Mouse (Mus musculus): ENCODE measurements around the gene Gipr. TPM values are rescaled to one million over a fixed set of nuclear protein-coding genes. Genes with fewer than 3 reads are reported as not detected.
A peak's percentile ranks its signal among the peaks of the same experiment; 100 is the strongest.

Gipr gene
- total RNA-seq, 1 experiment, result 1.5 TPM

DNA sequence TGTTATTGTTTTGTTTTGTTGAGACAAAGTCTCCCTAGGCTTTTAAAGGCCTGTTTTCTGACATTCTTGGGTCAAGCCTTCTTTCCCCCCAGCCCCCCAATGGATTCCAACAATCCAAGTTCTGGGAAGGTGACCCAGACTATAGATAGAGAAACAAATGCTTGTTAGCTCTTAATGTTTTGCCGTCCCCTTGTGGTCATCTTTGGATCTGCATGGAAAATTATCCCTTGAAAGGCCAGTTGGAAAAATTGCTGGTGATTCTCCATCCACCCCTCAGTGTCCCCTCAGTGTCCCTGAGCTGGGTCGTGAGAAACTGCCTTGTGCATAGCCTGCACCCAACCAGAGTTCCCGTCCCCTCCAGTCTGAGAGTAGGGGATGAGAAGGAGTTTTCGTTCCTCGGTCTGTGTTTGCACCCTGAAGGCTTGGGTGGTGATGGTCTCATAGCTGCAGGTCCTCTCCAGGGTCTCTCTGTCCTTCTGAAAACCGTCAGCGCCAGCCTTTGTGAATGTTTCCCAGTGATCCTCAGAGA lies 43.1 kb upstream of the Gipr start:
- no peak for TF ChIP-seq MAFK (IDR thresholded peaks at IDR 0.05; ENCODE audit: insufficient read depth, low read depth, low read length)
- no peak for TF ChIP-seq HCFC1 (IDR thresholded peaks at IDR 0.05; ENCODE audit: borderline replicate concordance, insufficient read depth, low read length)
- TF ChIP-seq ZNF384 (IDR thresholded peaks at IDR 0.05; ENCODE audit: low read depth, low read length), result no peak
- no peak for TF ChIP-seq CHD2 (IDR thresholded peaks at IDR 0.05; ENCODE audit: low read depth, low read length)
- no peak for TF ChIP-seq ZC3H11A (IDR thresholded peaks at IDR 0.05; ENCODE audit: borderline replicate concordance, low read depth, low read length)
- peaks cover 1% of the 10 kb centered on the region; the same call in 1 of the 2 replicates for H3K36me3 ChIP-seq (ENCODE audit: control insufficient read depth, insufficient read depth, low read length, poor library complexity, severe bottlenecking)
- no peak overlapping the region for H3K4me3 ChIP-seq (ENCODE audit: insufficient read depth in 1 of 2, low read depth in 1 of 2, low read length in 2 of 2, poor library complexity in 1 of 2, severe bottlenecking in 1 of 2)
- no peaks in the 10 kb centered on the region for H3K9me3 ChIP-seq (ENCODE audit: control insufficient read depth, insufficient read depth, low read depth, low read length)
- H3K9ac ChIP-seq (ENCODE audit: insufficient read depth, low read depth, low read length, poor library complexity, severe bottlenecking), result no peak overlapping the region
- peaks cover 2 to 13% of the 10 kb centered on the region in 2 experiments; a peak in 3 of 4 replicates for H3K4me1 ChIP-seq (ENCODE audit: control insufficient read depth in 2 of 2, insufficient read depth in 2 of 2, low read length in 2 of 2, poor library complexity in 1 of 2)
- peak overlapping the region; percentile 67 for H3K27ac ChIP-seq (ENCODE audit: insufficient read depth, low read depth, low read length, poor library complexity, severe bottlenecking)
- in situ Hi-C loops (cut with MboI; ENCODE audit: low sequenced_read_pairs in 2 of 2, unreplicated experiment in 2 of 2), result no loop called here
- DNase-seq (ENCODE audit: low read depth, low spot score), result peak; percentile 69

DNA sequence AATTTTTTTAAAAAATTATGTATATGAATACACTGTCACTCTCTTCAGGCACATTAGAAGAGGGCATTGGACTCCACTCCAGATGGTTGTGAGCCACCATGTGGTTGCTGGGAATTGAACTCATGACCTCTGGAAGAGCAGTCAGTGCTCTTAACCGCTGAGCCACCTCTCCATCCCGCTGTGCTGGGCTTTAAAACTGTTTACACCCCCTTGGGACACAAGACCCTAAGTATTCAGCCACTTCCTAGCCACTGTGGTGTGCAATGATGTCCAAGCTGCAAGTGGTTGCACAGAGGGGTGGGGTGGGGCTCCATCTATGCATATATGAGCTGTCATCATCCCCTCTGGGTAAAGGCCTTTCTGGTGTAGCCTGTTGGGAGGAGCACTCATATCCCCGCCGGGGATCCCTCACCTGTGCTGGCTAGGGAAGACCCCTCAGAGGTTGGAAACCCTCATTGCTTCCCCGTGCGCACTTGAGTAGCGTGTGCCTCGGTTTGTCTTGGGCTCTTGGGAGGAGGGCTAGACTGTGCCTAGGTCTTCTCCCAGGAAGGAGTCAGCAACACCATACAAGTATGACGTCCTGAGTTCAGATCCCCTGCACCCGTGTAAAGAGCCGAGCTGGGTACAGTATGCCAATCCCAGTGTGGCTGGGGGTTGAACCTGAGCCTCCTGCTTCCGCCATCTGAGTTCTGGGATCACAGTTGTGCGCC lies 42.4 kb upstream of the Gipr start:
- TF ChIP-seq MAFK (IDR thresholded peaks at IDR 0.05; ENCODE audit: insufficient read depth, low read depth, low read length) (no peak), CHD2 (IDR thresholded peaks at IDR 0.05; ENCODE audit: low read depth, low read length) (no peak), ZC3H11A (IDR thresholded peaks at IDR 0.05; ENCODE audit: borderline replicate concordance, low read depth, low read length) (no peak), HCFC1 (IDR thresholded peaks at IDR 0.05; ENCODE audit: borderline replicate concordance, insufficient read depth, low read length) (no peak), ZNF384 (IDR thresholded peaks at IDR 0.05; ENCODE audit: low read depth, low read length) (no peak)

DNA sequence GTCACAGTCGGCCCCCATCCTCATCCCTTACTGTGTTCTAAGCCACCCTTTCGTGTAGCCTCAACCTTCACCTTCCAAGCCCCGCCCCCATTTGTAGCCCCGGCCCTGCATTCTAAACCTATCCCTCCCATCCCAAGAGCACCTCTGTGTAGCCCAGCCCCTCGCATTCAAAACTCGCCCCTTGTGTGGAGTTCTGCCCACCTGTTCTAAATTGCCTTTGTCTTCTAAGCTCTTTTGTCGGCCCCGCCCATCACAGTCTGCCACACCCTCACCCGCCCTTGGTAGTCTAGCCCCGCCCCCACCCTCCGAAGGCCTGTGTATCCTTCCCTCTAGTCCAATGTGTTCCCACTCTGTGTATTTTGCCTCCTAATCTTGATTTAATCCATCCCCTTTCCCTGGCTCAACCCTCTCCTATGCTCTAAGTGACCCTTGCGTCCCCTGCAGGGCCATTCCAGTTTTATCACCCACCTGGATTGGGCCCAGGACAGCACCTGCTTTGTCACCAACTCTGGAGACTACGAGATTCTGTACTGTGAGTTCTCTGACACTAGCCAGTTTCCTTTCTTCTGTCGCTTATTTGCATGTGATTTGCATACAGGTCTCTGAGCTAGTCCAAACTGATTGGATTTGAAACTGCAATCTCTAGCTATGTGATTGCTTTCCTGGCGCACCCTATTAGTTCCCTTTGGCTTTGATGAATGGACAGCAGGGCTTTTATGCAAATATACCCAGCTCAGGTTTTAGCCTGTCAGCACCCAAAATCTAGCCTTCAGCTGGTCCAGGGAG lies 36.3 kb upstream of the Gipr start:
- in situ Hi-C loops (cut with MboI; ENCODE audit: low sequenced_read_pairs in 2 of 2, unreplicated experiment in 2 of 2), result no loop called here
- TF ChIP-seq CHD2 (IDR thresholded peaks at IDR 0.05; ENCODE audit: low read depth, low read length) (no peak), ZNF384 (IDR thresholded peaks at IDR 0.05; ENCODE audit: low read depth, low read length) (no peak), ZC3H11A (IDR thresholded peaks at IDR 0.05; ENCODE audit: borderline replicate concordance, low read depth, low read length) (no peak), MAFK (IDR thresholded peaks at IDR 0.05; ENCODE audit: insufficient read depth, low read depth, low read length) (no peak), HCFC1 (IDR thresholded peaks at IDR 0.05; ENCODE audit: borderline replicate concordance, insufficient read depth, low read length) (no peak)
- peaks cover 7% of the 10 kb centered on the region; the same call in 1 of the 2 replicates for H3K36me3 ChIP-seq (ENCODE audit: control insufficient read depth, insufficient read depth, low read length, poor library complexity, severe bottlenecking)
- H3K4me3 ChIP-seq (ENCODE audit: insufficient read depth in 1 of 2, low read depth in 1 of 2, low read length in 2 of 2, poor library complexity in 1 of 2, severe bottlenecking in 1 of 2), result peak overlapping the region; percentile 2 to 64; a peak in 3 of 4 replicates
- H3K27ac ChIP-seq (ENCODE audit: insufficient read depth, low read depth, low read length, poor library complexity, severe bottlenecking), result peak overlapping the region; percentile 78
- DNase-seq (ENCODE audit: low read depth, low spot score), result peak; percentile 87
- H3K9ac ChIP-seq (ENCODE audit: insufficient read depth, low read depth, low read length, poor library complexity, severe bottlenecking), result no peak overlapping the region; the same call in 1 of the 2 replicates
- H3K9me3 ChIP-seq (ENCODE audit: control insufficient read depth, insufficient read depth, low read depth, low read length), result no peaks in the 10 kb centered on the region
- H3K4me1 ChIP-seq (ENCODE audit: control insufficient read depth in 2 of 2, insufficient read depth in 2 of 2, low read length in 2 of 2, poor library complexity in 1 of 2), result peaks cover 3 to 18% of the 10 kb centered on the region in 2 experiments; a peak in 3 of 4 replicates

More for the DNA sequence above, 42.4 kb upstream of the Gipr start:
- Histone ChIP-seq H3K9me3 (ENCODE audit: control insufficient read depth, insufficient read depth, low read depth, low read length) (no peaks in the 10 kb centered on the region), H3K9ac (ENCODE audit: insufficient read depth, low read depth, low read length, poor library complexity, severe bottlenecking) (no peak overlapping the region), H3K27ac (ENCODE audit: insufficient read depth, low read depth, low read length, poor library complexity, severe bottlenecking) (peak overlapping the region; percentile 67), H3K4me3 (ENCODE audit: insufficient read depth in 1 of 2, low read depth in 1 of 2, low read length in 2 of 2, poor library complexity in 1 of 2, severe bottlenecking in 1 of 2) (no peak overlapping the region; a peak in 2 of 4 replicates), H3K4me1 (ENCODE audit: control insufficient read depth in 2 of 2, insufficient read depth in 2 of 2, low read length in 2 of 2, poor library complexity in 1 of 2) (peaks cover 2 to 12% of the 10 kb centered on the region in 2 experiments; a peak in 3 of 4 replicates), H3K36me3 (ENCODE audit: control insufficient read depth, insufficient read depth, low read length, poor library complexity, severe bottlenecking) (peaks cover 5% of the 10 kb centered on the region; the same call in 1 of the 2 replicates)
- no peak for DNase-seq (ENCODE audit: low read depth, low spot score)
- in situ Hi-C loops (cut with MboI; ENCODE audit: low sequenced_read_pairs in 2 of 2, unreplicated experiment in 2 of 2), result no loop called here

DNA sequence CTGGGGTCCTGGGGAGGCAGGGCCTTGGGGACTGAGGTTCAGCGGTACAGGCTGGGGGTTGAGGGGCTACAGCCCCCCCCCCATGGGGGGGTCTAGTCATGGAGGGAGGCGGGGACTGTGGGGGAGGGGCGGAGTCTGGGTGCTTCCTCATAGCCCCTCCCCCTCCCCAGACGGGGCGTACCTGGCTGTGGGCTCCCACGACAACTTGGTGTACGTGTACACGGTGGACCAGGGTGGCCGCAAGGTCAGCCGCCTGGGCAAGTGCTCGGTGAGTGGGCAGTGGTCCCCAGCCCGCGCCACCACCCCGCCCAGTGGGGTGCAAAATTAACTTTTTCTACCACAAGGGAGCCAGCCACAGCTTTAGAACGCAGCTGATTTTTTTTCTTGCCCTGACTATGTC lies 35.7 kb upstream of the Gipr start:
- Histone ChIP-seq H3K27ac (ENCODE audit: insufficient read depth, low read depth, low read length, poor library complexity, severe bottlenecking) (peak overlapping the region; percentile 54), H3K9ac (ENCODE audit: insufficient read depth, low read depth, low read length, poor library complexity, severe bottlenecking) (0 out of 2 replicates have a peak overlapping the region, but pooled peaks have one; percentile 8), H3K4me1 (ENCODE audit: control insufficient read depth in 2 of 2, insufficient read depth in 2 of 2, low read length in 2 of 2, poor library complexity in 1 of 2) (peaks cover 3 to 18% of the 10 kb centered on the region in 2 experiments; a peak in 3 of 4 replicates), H3K4me3 (ENCODE audit: insufficient read depth in 1 of 2, low read depth in 1 of 2, low read length in 2 of 2, poor library complexity in 1 of 2, severe bottlenecking in 1 of 2) (peak overlapping the region; percentile 2 to 64; a peak in 3 of 4 replicates), H3K36me3 (ENCODE audit: control insufficient read depth, insufficient read depth, low read length, poor library complexity, severe bottlenecking) (peaks cover 7% of the 10 kb centered on the region; the same call in 1 of the 2 replicates), H3K9me3 (ENCODE audit: control insufficient read depth, insufficient read depth, low read depth, low read length) (no peaks in the 10 kb centered on the region)
- no peak for DNase-seq (ENCODE audit: low read depth, low spot score)
- in situ Hi-C loops (cut with MboI; ENCODE audit: low sequenced_read_pairs in 2 of 2, unreplicated experiment in 2 of 2), result no loop called here
- TF ChIP-seq ZNF384 (IDR thresholded peaks at IDR 0.05; ENCODE audit: low read depth, low read length), result no peak
- TF ChIP-seq ZC3H11A (IDR thresholded peaks at IDR 0.05; ENCODE audit: borderline replicate concordance, low read depth, low read length), result no peak
- TF ChIP-seq MAFK (IDR thresholded peaks at IDR 0.05; ENCODE audit: insufficient read depth, low read depth, low read length), result no peak
- TF ChIP-seq CHD2 (IDR thresholded peaks at IDR 0.05; ENCODE audit: low read depth, low read length), result no peak
- TF ChIP-seq HCFC1 (IDR thresholded peaks at IDR 0.05; ENCODE audit: borderline replicate concordance, insufficient read depth, low read length), result no peak

Data from ES-E14 (cell line).